Mouse (Mus musculus) lung, embryonic 15.5 days (tissue): ENCODE data around the gene Kctd19. TPM values are rescaled to one million over a fixed set of nuclear protein-coding genes. Genes with fewer than 3 reads are reported as not detected.

ENCODE experiments used
- ATAC-seq: fragments of 200-750 bp; cut with Nextera tagmentation; 2 replicates; pipeline ENCODE4 v1.8.0; 2017; ENCODE audit warnings: moderate number of reproducible peaks, borderline replicate concordance; ENCODE audit not compliant: low FRiP score, low TSS enrichment; ENCODE audit errors: extremely low read depth
- H3K27ac ChIP-seq: fragments of 300-500 bp; sonication (generic); 2 replicates; pipeline ENCODE4 v1.5.1; 2015; ENCODE audit warnings: moderate library complexity, mild to moderate bottlenecking, inconsistent platforms
- H3K27me3 ChIP-seq: fragments of 300-500 bp; sonication (generic); 2 replicates; pipeline ENCODE4 v1.6.1; 2015; ENCODE audit warnings: inconsistent platforms
- H3K36me3 ChIP-seq: fragments of 300-500 bp; sonication (generic); 2 replicates; pipeline ENCODE4 v1.6.1; 2015; ENCODE audit warnings: inconsistent platforms
- H3K4me1 ChIP-seq: fragments of 300-500 bp; sonication (generic); 2 replicates; pipeline ENCODE4 v1.6.1; 2015; ENCODE audit warnings: inconsistent platforms
- H3K4me2 ChIP-seq: fragments of 300-500 bp; sonication (generic); 2 replicates; pipeline ENCODE4 v1.6.1; 2015; ENCODE audit warnings: inconsistent platforms, mild to moderate bottlenecking, moderate library complexity
- H3K4me3 ChIP-seq: fragments of 300-500 bp; sonication (generic); 2 replicates; pipeline ENCODE4 v1.5.1; 2015; ENCODE audit warnings: mild to moderate bottlenecking, inconsistent platforms
- H3K9ac ChIP-seq: fragments of 300-500 bp; sonication (generic); 2 replicates; pipeline ENCODE4 v1.6.1; 2015; ENCODE audit warnings: inconsistent platforms
- H3K9me3 ChIP-seq: fragments of 300-500 bp; sonication (generic); 2 replicates; pipeline ENCODE4 v1.6.1; 2016; ENCODE audit warnings: inconsistent platforms
- WGBS: fragments of 180-500 bp; shearing (Covaris S2); methylation state at CpG from one replicate; pipeline ENCODE4 v1.1.7; 2015; 5-methylcytosine and 5-hydroxymethylcytosine counted together
- polyA plus RNA-seq: library from polyadenylated mRNA; unstranded; fragments of >200 nt; fragmentation: Nextera tagmentation; extraction: Ambion mirVana; gene quantifications from 2 replicates; pipeline ENCODE4 v1.2.1, GENCODE M21; 2015

Gene Kctd19
- polyA plus RNA-seq, 1 experiment from 2014 or later: not detected

DNA sequence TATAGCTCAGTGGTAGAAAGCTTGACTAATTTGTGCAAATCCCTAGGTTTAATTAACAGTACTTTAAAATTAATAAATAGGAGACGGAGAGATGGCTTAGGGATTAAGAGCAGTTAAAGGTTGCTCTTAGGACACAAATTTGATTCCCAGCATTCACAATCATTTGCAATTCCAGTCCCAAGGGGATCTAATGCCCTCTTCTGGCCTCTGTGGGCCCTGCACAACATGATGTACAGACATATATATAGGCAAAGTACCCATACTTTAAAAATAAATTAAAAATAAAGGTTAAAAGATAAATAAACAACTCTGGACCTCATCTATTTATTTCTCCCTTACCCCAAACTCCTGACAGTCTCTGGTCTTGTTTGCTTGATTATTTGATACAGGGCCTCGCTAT lies 5.7 kb upstream of the Kctd19 start:
- Histone ChIP-seq H3K9ac (no peak overlapping the region), H3K36me3 (no peaks in the 10 kb centered on the region), H3K27me3 (peaks cover 12% of the 10 kb centered on the region), H3K27ac (peak overlapping the region; percentile 62), H3K4me2 (no peak overlapping the region), H3K4me1 (0 out of 2 replicates have a peak, but pooled peaks cover 4% of the 10 kb centered on the region), H3K4me3 (no peak overlapping the region), H3K9me3 (no peaks in the 10 kb centered on the region)
- 70% methylated on average over 2 of the region's 2 CpGs for WGBS
- ATAC-seq: no peak

DNA sequence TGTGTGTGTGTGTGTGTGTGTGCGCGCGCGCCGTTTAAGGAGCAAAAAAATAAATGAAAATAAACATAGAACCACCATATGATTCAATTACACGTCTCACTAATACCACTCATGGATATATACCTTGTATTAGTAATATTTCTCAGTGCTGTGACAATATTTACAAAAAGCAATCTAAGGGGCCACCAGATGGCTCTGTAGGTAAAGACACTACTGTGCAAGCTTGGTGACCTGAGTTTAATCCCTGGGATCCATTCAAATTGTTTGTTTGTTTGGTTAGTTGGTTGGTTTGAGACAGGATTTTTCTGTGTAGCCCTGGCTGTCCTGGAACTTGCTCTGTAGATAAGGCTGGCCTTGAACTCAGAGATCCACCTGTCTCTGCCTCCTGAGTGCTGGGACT lies 3.4 kb downstream of the Kctd19 start:
- H3K4me1 ChIP-seq: peaks cover 35% of the 10 kb centered on the region
- no peak overlapping the region for H3K9ac ChIP-seq
- ATAC-seq: no peak
- H3K27ac ChIP-seq: no peak overlapping the region
- H3K27me3 ChIP-seq: peaks cover 26% of the 10 kb centered on the region
- H3K36me3 ChIP-seq: no peaks in the 10 kb centered on the region
- WGBS: 91% methylated on average over 6 of the region's 6 CpGs
- H3K9me3 ChIP-seq: no peaks in the 10 kb centered on the region
- H3K4me3 ChIP-seq: no peak overlapping the region
- no peak overlapping the region for H3K4me2 ChIP-seq

GRCm38 (mm10) chr8:105408331-105408730 lies 5.0 kb downstream of the Kctd19 start:
- Histone ChIP-seq H3K4me3 (no peak overlapping the region), H3K27me3 (peaks cover 11% of the 10 kb centered on the region), H3K4me2 (no peak overlapping the region), H3K9me3 (no peaks in the 10 kb centered on the region), H3K36me3 (no peaks in the 10 kb centered on the region), H3K9ac (no peak overlapping the region), H3K27ac (no peak overlapping the region), H3K4me1 (peaks cover 28% of the 10 kb centered on the region)
- ATAC-seq: no peak
- 60% methylated on average over 7 of the region's 7 CpGs for WGBS

GRCm38 (mm10) chr8:105406416-105406815 lies 6.9 kb downstream of the Kctd19 start:
- peak overlapping the region; percentile 69 for H3K27ac ChIP-seq
- no peaks in the 10 kb centered on the region for H3K27me3 ChIP-seq
- H3K36me3 ChIP-seq: no peaks in the 10 kb centered on the region
- 14% methylated on average over 10 of the region's 10 CpGs for WGBS
- no peaks in the 10 kb centered on the region for H3K9me3 ChIP-seq
- H3K4me3 ChIP-seq: no peak overlapping the region
- H3K9ac ChIP-seq: no peak overlapping the region
- peak overlapping the region; percentile 13; the same call in 1 of the 2 replicates for H3K4me2 ChIP-seq
- ATAC-seq: peak; percentile 84; the same call in 1 of the 2 replicates
- peaks cover 32% of the 10 kb centered on the region for H3K4me1 ChIP-seq

GRCm38 (mm10) chr8:105404496-105404895 lies 8.8 kb downstream of the Kctd19 start:
- Histone ChIP-seq H3K4me3 (no peak overlapping the region), H3K9ac (no peak overlapping the region), H3K4me2 (no peak overlapping the region), H3K9me3 (no peaks in the 10 kb centered on the region), H3K4me1 (peaks cover 32% of the 10 kb centered on the region), H3K36me3 (no peaks in the 10 kb centered on the region), H3K27me3 (no peaks in the 10 kb centered on the region), H3K27ac (0 out of 2 replicates have a peak overlapping the region, but pooled peaks have one; percentile 41)
- no peak for ATAC-seq
- 63% methylated on average over 1 of the region's 1 CpGs for WGBS

- 0 out of 2 replicates have a peak, but pooled peaks have one; percentile 21 for ATAC-seq
- Histone ChIP-seq H3K4me2 (no peak overlapping the region), H3K4me3 (no peak overlapping the region), H3K9me3 (no peaks in the 10 kb centered on the region), H3K36me3 (no peaks in the 10 kb centered on the region), H3K9ac (no peak overlapping the region), H3K4me1 (peaks cover 32% of the 10 kb centered on the region), H3K27me3 (no peaks in the 10 kb centered on the region), H3K27ac (peak overlapping the region; percentile 41; the same call in 1 of the 2 replicates)
- 60% methylated on average over 8 of the region's 8 CpGs for WGBS
Observed at GRCm38 (mm10) chr8:105403467-105403866, 9.8 kb downstream of the Kctd19 start.

- peaks cover 10% of the 10 kb centered on the region for H3K4me1 ChIP-seq
- H3K9ac ChIP-seq: no peak overlapping the region
- 90% methylated on average over 5 of the region's 5 CpGs for WGBS
- H3K4me2 ChIP-seq: no peak overlapping the region
- no peaks in the 10 kb centered on the region for H3K9me3 ChIP-seq
- ATAC-seq: no peak
- no peaks in the 10 kb centered on the region for H3K36me3 ChIP-seq
- no peak overlapping the region for H3K27ac ChIP-seq
- H3K4me3 ChIP-seq: no peak overlapping the region
- H3K27me3 ChIP-seq: no peaks in the 10 kb centered on the region
Observed at GRCm38 (mm10) chr8:105400016-105400415, 13.3 kb downstream of the Kctd19 start.

DNA sequence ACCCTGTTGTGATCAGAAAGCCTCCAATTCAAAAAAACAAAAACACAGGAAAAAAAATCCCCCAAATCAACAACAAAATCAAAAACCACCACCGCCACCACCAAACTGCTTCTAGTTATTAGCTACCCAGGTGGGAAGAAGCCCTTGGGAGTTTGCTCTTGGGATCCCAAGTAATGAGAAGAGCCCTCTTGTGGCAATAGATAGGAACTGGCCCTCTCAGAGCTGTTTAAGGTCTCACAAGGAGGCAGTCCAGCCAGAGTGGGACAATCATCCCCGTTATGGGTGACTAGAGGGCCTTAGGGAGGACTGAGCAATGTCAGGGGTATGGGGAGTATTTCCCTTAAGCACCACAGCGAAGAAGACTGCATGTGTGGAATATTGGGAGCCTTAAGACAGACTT lies 15.6 kb downstream of the Kctd19 start:
- H3K27ac ChIP-seq: no peak overlapping the region
- 26% methylated on average over 3 of the region's 3 CpGs for WGBS
- no peak overlapping the region for H3K4me3 ChIP-seq
- no peaks in the 10 kb centered on the region for H3K36me3 ChIP-seq
- no peaks in the 10 kb centered on the region; the same call in 1 of the 2 replicates for H3K4me1 ChIP-seq
- no peak for ATAC-seq
- H3K9ac ChIP-seq: no peak overlapping the region
- H3K4me2 ChIP-seq: no peak overlapping the region
- H3K9me3 ChIP-seq: no peaks in the 10 kb centered on the region
- no peaks in the 10 kb centered on the region for H3K27me3 ChIP-seq

DNA sequence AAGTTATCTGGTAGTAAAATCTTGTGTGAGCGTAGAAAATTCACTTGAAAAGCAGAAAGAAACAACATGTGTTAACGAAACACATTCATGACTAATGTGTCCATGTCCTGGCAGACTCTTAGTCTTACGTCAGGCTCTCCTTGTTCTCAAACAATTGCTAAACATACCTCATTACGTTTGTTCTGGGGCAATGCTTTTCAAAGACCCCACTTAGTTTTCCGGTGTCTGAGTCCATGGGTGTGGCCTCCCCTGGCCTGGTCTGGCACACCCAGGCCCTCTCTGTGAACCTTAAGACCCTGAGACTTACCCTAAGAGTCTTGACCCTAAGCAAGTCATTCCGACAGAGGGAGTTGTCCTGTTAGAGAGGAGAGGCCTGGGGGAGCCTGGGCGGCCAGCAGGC lies 19.4 kb downstream of the Kctd19 start:
- no peak for ATAC-seq
- Histone ChIP-seq H3K9ac (no peak overlapping the region), H3K36me3 (no peaks in the 10 kb centered on the region), H3K4me2 (no peak overlapping the region), H3K27ac (no peak overlapping the region), H3K4me3 (no peak overlapping the region), H3K9me3 (no peaks in the 10 kb centered on the region), H3K27me3 (no peaks in the 10 kb centered on the region), H3K4me1 (peaks cover 5% of the 10 kb centered on the region)
- 63% methylated on average over 7 of the region's 7 CpGs for WGBS

DNA sequence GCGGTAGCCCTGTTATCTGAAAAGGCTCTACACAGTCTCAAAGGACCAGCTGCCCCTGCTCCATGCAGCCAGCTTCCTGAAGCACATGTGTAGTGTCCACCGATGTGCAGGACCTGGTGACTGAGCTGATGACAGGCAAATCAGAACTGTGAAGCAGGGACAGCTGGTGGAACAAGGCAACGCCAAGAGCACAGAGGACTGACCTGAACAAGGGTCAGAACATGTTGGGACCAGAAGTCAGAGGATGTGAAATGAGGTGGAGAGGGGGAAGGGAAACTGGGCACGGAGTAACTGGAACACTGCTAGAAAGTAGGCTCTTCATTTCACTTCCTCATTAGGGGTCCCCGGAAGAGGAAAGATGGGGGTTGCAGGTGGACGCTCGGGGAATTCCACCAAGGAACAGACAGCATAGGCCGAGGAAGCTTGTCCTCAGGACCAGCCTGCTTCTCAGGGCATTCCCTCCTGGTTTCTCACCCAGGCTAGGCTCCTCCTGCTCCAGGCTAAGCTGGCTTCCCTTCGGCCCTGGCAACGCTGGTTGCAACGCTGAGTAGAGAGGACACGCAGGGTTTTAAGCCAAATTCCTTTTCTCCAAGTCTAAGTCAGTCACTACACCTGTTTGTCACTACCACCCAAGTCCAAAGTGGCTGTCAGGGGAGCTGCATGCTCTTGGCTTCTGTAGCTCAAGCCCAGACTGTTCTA lies 20.1 kb downstream of the Kctd19 start:
- Histone ChIP-seq H3K4me1 (peaks cover 6% of the 10 kb centered on the region), H3K9ac (no peak overlapping the region), H3K36me3 (no peaks in the 10 kb centered on the region), H3K4me3 (no peak overlapping the region), H3K27me3 (no peaks in the 10 kb centered on the region), H3K27ac (no peak overlapping the region), H3K9me3 (no peaks in the 10 kb centered on the region), H3K4me2 (no peak overlapping the region)
- ATAC-seq: no peak
- 74% methylated on average over 12 of the region's 12 CpGs for WGBS

GRCm38 (mm10) chr8:105389096-105389495 lies 24.2 kb downstream of the Kctd19 start:
- ATAC-seq: peak; percentile 33; the same call in 1 of the 2 replicates
- no peaks in the 10 kb centered on the region for H3K9me3 ChIP-seq
- WGBS: 37% methylated on average over 6 of the region's 6 CpGs

DNA sequence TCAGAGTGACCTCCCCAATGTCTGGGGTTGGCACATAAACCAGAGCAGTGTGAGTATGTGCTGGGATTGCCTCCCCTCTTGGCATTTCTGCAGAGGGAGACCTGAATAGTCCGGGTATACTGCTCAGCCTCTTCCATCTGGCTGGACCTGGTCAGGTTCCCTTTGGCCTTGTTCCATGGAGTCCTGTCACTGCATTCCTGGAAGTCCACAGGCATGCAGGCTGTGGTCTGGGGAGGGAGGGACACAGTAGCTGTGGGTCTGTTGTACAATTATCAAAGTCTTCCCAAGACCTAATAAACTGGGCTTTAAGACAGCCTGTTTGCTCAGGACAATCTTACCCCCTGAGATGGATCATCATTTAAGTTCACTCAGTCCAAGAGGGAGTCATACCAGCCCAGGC lies 26.2 kb downstream of the Kctd19 start:
- Histone ChIP-seq H3K9me3 (no peaks in the 10 kb centered on the region), H3K4me2 (no peak overlapping the region), H3K36me3 (no peaks in the 10 kb centered on the region), H3K27ac (no peak overlapping the region), H3K4me3 (no peak overlapping the region), H3K27me3 (no peaks in the 10 kb centered on the region), H3K4me1 (peaks cover 10% of the 10 kb centered on the region), H3K9ac (no peak overlapping the region)
- WGBS: 39% methylated on average over 1 of the region's 1 CpGs
- ATAC-seq: 0 out of 2 replicates have a peak, but pooled peaks have one; percentile 37

More at GRCm38 (mm10) chr8:105389096-105389495, 24.2 kb downstream of the Kctd19 start:
- no peaks in the 10 kb centered on the region for H3K36me3 ChIP-seq
- no peak overlapping the region for H3K4me2 ChIP-seq
- H3K4me3 ChIP-seq: no peak overlapping the region
- H3K27ac ChIP-seq: no peak overlapping the region
- peaks cover 10% of the 10 kb centered on the region for H3K4me1 ChIP-seq
- H3K27me3 ChIP-seq: no peaks in the 10 kb centered on the region
- H3K9ac ChIP-seq: no peak overlapping the region
